Mouse (Mus musculus) kidney, postnatal 25 days (tissue): ENCODE data around the gene Spink2.
"Not testable (repeated sequence)": the region's sequence is repeated elsewhere in the genome, so short reads cannot be mapped to it uniquely, and the experiment has no call there.

Source experiments
- DNase-seq, 2 experiments: peaks; one replicate each; pipeline ENCODE4 v3.0.0; 2021; ENCODE audit warnings: mixed read lengths in 2 of 2

Gene Spink2

GRCm38 (mm10) chr5:77193266-77193665 lies 18.0 kb downstream of the Spink2 start:
- DNase-seq, result no peak

GRCm38 (mm10) chr5:77191631-77192030 lies 19.6 kb downstream of the Spink2 start:
- DNase-seq, result no peak

- no peak for DNase-seq
These were observed 20.2 kb downstream of the Spink2 start for GRCm38 (mm10) chr5:77191106-77191505.

GRCm38 (mm10) chr5:77188738-77189137 lies 22.5 kb downstream of the Spink2 start:
- DNase-seq, result no peak

GRCm38 (mm10) chr5:77185351-77185750 lies 25.9 kb downstream of the Spink2 start:
- no peak for DNase-seq

GRCm38 (mm10) chr5:77183876-77184275 lies 27.4 kb downstream of the Spink2 start:
- not testable (repeated sequence) for DNase-seq

GRCm38 (mm10) chr5:77183338-77183737 lies 27.9 kb downstream of the Spink2 start:
- no peak for DNase-seq

- DNase-seq, result no peak
These were observed 29.8 kb downstream of the Spink2 start for GRCm38 (mm10) chr5:77181508-77181907.

- DNase-seq, result no peak
These were observed 32.3 kb downstream of the Spink2 start for GRCm38 (mm10) chr5:77178976-77179375.

GRCm38 (mm10) chr5:77178008-77178407 lies 33.3 kb downstream of the Spink2 start:
- no peak for DNase-seq

GRCm38 (mm10) chr5:77174779-77175178 lies 36.5 kb downstream of the Spink2 start:
- DNase-seq, result no peak

- peak in 1 of 2 experiments; percentile 13 for DNase-seq
These were observed 40.7 kb downstream of the Spink2 start for GRCm38 (mm10) chr5:77170593-77170992.

- no peak for DNase-seq
These were observed 43.8 kb downstream of the Spink2 start for GRCm38 (mm10) chr5:77167306-77167945.

GRCm38 (mm10) chr5:77165703-77166625 lies 45.3 kb downstream of the Spink2 start:
- DNase-seq, result no peak

GRCm38 (mm10) chr5:77163597-77163996 lies 47.7 kb downstream of the Spink2 start:
- DNase-seq, result no peak

GRCm38 (mm10) chr5:77162566-77162965 lies 48.7 kb downstream of the Spink2 start:
- no peak for DNase-seq

- DNase-seq, result no peak
These were observed 53.3 kb downstream of the Spink2 start for GRCm38 (mm10) chr5:77157777-77158540.

- DNase-seq, result no peak
These were observed 54.3 kb downstream of the Spink2 start for GRCm38 (mm10) chr5:77156938-77157337.

GRCm38 (mm10) chr5:77155526-77155925 lies 55.7 kb downstream of the Spink2 start:
- DNase-seq, result no peak
